Mouse (Mus musculus): ENCODE results near the gene Sv2a. TPM values are rescaled to one million over a fixed set of nuclear protein-coding genes. Genes with fewer than 3 reads are reported as not detected.
A peak's percentile ranks its signal among the peaks of the same experiment; 100 is the strongest.

Gene Sv2a
- polyA plus RNA-seq, 1 experiment from 2014 or later, result 78.5 TPM

GRCm38 (mm10) chr3:96178427-96178826, 2.5 kb upstream of the Sv2a start:
- WGBS, result 94% methylated on average over 4 of the region's 4 CpGs
- H3K36me3 ChIP-seq, result peaks cover 48% of the 10 kb centered on the region
- no peaks in the 10 kb centered on the region for H3K27me3 ChIP-seq
- peaks cover 57% of the 10 kb centered on the region for H3K4me1 ChIP-seq (replicated peaks)
- H3K4me3 ChIP-seq, result no peak overlapping the region
- H3K9ac ChIP-seq, result no peak overlapping the region
- H3K9me3 ChIP-seq, result no peaks in the 10 kb centered on the region
- ATAC-seq (ENCODE audit: low read depth), result no peak
- H3K27ac ChIP-seq (replicated peaks), result no peak overlapping the region
- no peak overlapping the region for H3K4me2 ChIP-seq

GRCm38 (mm10) chr3:96178902-96179301, 2.0 kb upstream of the Sv2a start:
- Histone ChIP-seq H3K27ac (replicated peaks) (no peak overlapping the region), H3K4me1 (replicated peaks) (peaks cover 53% of the 10 kb centered on the region), H3K4me2 (no peak overlapping the region), H3K9ac (no peak overlapping the region), H3K27me3 (no peaks in the 10 kb centered on the region), H3K4me3 (no peak overlapping the region), H3K9me3 (no peaks in the 10 kb centered on the region), H3K36me3 (peaks cover 46% of the 10 kb centered on the region)
- ATAC-seq (ENCODE audit: low read depth), result no peak
- 90% methylated on average over 2 of the region's 2 CpGs for WGBS

- peaks cover 50% of the 10 kb centered on the region for H3K4me1 ChIP-seq (replicated peaks)
- H3K9me3 ChIP-seq, result no peaks in the 10 kb centered on the region
- H3K4me3 ChIP-seq, result no peak overlapping the region
- no peak overlapping the region for H3K9ac ChIP-seq
- H3K27me3 ChIP-seq, result no peaks in the 10 kb centered on the region
- no peak for ATAC-seq (ENCODE audit: low read depth)
- 66% methylated on average over 4 of the region's 4 CpGs for WGBS
- peaks cover 44% of the 10 kb centered on the region for H3K36me3 ChIP-seq
- no peak overlapping the region for H3K4me2 ChIP-seq
- 0 out of 2 replicates have a peak overlapping the region, but pooled peaks have one; percentile 28 for H3K27ac ChIP-seq (replicated peaks)
These were observed 1.4 kb upstream of the Sv2a start for GRCm38 (mm10) chr3:96179531-96179930.

GRCm38 (mm10) chr3:96181510-96182381, 795 bp downstream of the Sv2a start:
- peak overlapping the region; percentile 89 for H3K27ac ChIP-seq (replicated peaks)
- ATAC-seq (ENCODE audit: low read depth), result peak; percentile 48
- H3K4me3 ChIP-seq, result peak overlapping the region; percentile 67
- peak overlapping the region; percentile 89 for H3K9ac ChIP-seq
- WGBS, result 45% methylated on average over 12 of the region's 12 CpGs
- peaks cover 37% of the 10 kb centered on the region for H3K4me1 ChIP-seq (replicated peaks)
- H3K9me3 ChIP-seq, result no peaks in the 10 kb centered on the region
- no peaks in the 10 kb centered on the region for H3K27me3 ChIP-seq
- H3K4me2 ChIP-seq, result peak overlapping the region; percentile 73
- peaks cover 36% of the 10 kb centered on the region for H3K36me3 ChIP-seq

- peaks cover 37% of the 10 kb centered on the region for H3K4me1 ChIP-seq (replicated peaks)
- peak overlapping the region; percentile 89; the same call in 1 of the 2 replicates for H3K27ac ChIP-seq (replicated peaks)
- H3K9me3 ChIP-seq, result no peaks in the 10 kb centered on the region
- H3K4me3 ChIP-seq, result peak overlapping the region; percentile 67
- H3K9ac ChIP-seq, result peak overlapping the region; percentile 89
- H3K36me3 ChIP-seq, result peaks cover 39% of the 10 kb centered on the region
- no peak for ATAC-seq (ENCODE audit: low read depth)
- WGBS, result 42% methylated on average over 4 of the region's 4 CpGs
- no peaks in the 10 kb centered on the region for H3K27me3 ChIP-seq
- peak overlapping the region; percentile 73 for H3K4me2 ChIP-seq
These were observed 1.4 kb downstream of the Sv2a start for GRCm38 (mm10) chr3:96182382-96182776.

- WGBS, result 71% methylated on average over 12 of the region's 12 CpGs
- ATAC-seq (ENCODE audit: low read depth), result no peak
- no peak overlapping the region for H3K4me3 ChIP-seq
- H3K9ac ChIP-seq, result 0 out of 2 replicates have a peak overlapping the region, but pooled peaks have one; percentile 12
- H3K36me3 ChIP-seq, result peaks cover 72% of the 10 kb centered on the region
- H3K27me3 ChIP-seq, result no peaks in the 10 kb centered on the region
- no peaks in the 10 kb centered on the region for H3K9me3 ChIP-seq
- H3K4me1 ChIP-seq (replicated peaks), result peaks cover 14% of the 10 kb centered on the region
- H3K27ac ChIP-seq (replicated peaks), result no peak overlapping the region
- H3K4me2 ChIP-seq, result no peak overlapping the region
These were observed 12.0 kb downstream of the Sv2a start for GRCm38 (mm10) chr3:96192977-96193376.

- H3K27ac ChIP-seq (replicated peaks), result no peak overlapping the region
- H3K27me3 ChIP-seq, result no peaks in the 10 kb centered on the region
- 89% methylated on average over 10 of the region's 10 CpGs for WGBS
- no peak overlapping the region for H3K4me2 ChIP-seq
- peaks cover 18% of the 10 kb centered on the region for H3K4me1 ChIP-seq (replicated peaks)
- no peak overlapping the region for H3K9ac ChIP-seq
- peaks cover 54% of the 10 kb centered on the region for H3K36me3 ChIP-seq
- H3K9me3 ChIP-seq, result no peaks in the 10 kb centered on the region
- ATAC-seq (ENCODE audit: low read depth), result no peak
- H3K4me3 ChIP-seq, result no peak overlapping the region
These were observed 14.0 kb downstream of the Sv2a start for GRCm38 (mm10) chr3:96194966-96195365.

- Histone ChIP-seq H3K9ac (peak overlapping the region; percentile 87; the same call in 1 of the 2 replicates), H3K36me3 (peaks cover 46% of the 10 kb centered on the region), H3K27me3 (no peaks in the 10 kb centered on the region), H3K9me3 (no peaks in the 10 kb centered on the region), H3K4me3 (peak overlapping the region; percentile 72), H3K4me1 (replicated peaks) (peaks cover 18% of the 10 kb centered on the region), H3K27ac (replicated peaks) (peak overlapping the region; percentile 98; the same call in 1 of the 2 replicates), H3K4me2 (peak overlapping the region; percentile 82)
- 89% methylated on average over 11 of the region's 11 CpGs for WGBS
- no peak for ATAC-seq (ENCODE audit: low read depth)
These were observed 14.8 kb downstream of the Sv2a start for GRCm38 (mm10) chr3:96195616-96196313.

GRCm38 (mm10) chr3:96196437-96197128, 15.6 kb downstream of the Sv2a start:
- H3K9me3 ChIP-seq, result no peaks in the 10 kb centered on the region
- H3K4me2 ChIP-seq, result peak overlapping the region; percentile 82
- H3K36me3 ChIP-seq, result peaks cover 38% of the 10 kb centered on the region
- ATAC-seq (ENCODE audit: low read depth), result peak; percentile 51
- H3K27me3 ChIP-seq, result no peaks in the 10 kb centered on the region
- H3K4me3 ChIP-seq, result peak overlapping the region; percentile 72
- H3K4me1 ChIP-seq (replicated peaks), result peaks cover 18% of the 10 kb centered on the region
- peak overlapping the region; percentile 87 for H3K9ac ChIP-seq
- H3K27ac ChIP-seq (replicated peaks), result peak overlapping the region; percentile 98
- WGBS, result 18% methylated on average over 27 of the region's 27 CpGs

GRCm38 (mm10) chr3:96197129-96197749, 16.3 kb downstream of the Sv2a start:
- Histone ChIP-seq H3K27ac (replicated peaks) (peak overlapping the region; percentile 98), H3K9ac (peak overlapping the region; percentile 87), H3K4me1 (replicated peaks) (peaks cover 18% of the 10 kb centered on the region), H3K9me3 (no peaks in the 10 kb centered on the region), H3K36me3 (peaks cover 31% of the 10 kb centered on the region), H3K4me2 (peak overlapping the region; percentile 82), H3K4me3 (peak overlapping the region; percentile 72), H3K27me3 (no peaks in the 10 kb centered on the region)
- under 1% methylated on average over 50 of the region's 50 CpGs for WGBS
- peak; percentile 96 for ATAC-seq (ENCODE audit: low read depth)

- peak overlapping the region; percentile 82 for H3K4me2 ChIP-seq
- ATAC-seq (ENCODE audit: low read depth), result peak; percentile 27; the same call in 1 of the 2 replicates
- WGBS, result 7% methylated on average over 6 of the region's 6 CpGs
- H3K36me3 ChIP-seq, result peaks cover 22% of the 10 kb centered on the region
- H3K27me3 ChIP-seq, result no peaks in the 10 kb centered on the region
- 0 out of 2 replicates have a peak overlapping the region, but pooled peaks have one; percentile 33 for H3K27ac ChIP-seq (replicated peaks)
- H3K4me1 ChIP-seq (replicated peaks), result peaks cover 18% of the 10 kb centered on the region
- H3K9ac ChIP-seq, result peak overlapping the region; percentile 63
- peak overlapping the region; percentile 72 for H3K4me3 ChIP-seq
- H3K9me3 ChIP-seq, result no peaks in the 10 kb centered on the region
These were observed 17.2 kb downstream of the Sv2a start for GRCm38 (mm10) chr3:96198181-96198580.

All from neural tube, embryonic 13.5 days (tissue).